Mouse (Mus musculus) spleen, postnatal 4 days (tissue): ENCODE measurements around the gene Fam78b.

Experiments used
- DNase-seq, 2 experiments: peaks; one replicate each; pipeline ENCODE4 v3.0.0; 2022; ENCODE audit warnings: low spot score in 2 of 2

The Fam78b gene

GRCm38 (mm10) chr1:167032046-167032648 is 30.9 kb downstream of the Fam78b start:
- DNase-seq, result no peak

GRCm38 (mm10) chr1:167034435-167034834 is 33.2 kb downstream of the Fam78b start:
- no peak for DNase-seq

DNA sequence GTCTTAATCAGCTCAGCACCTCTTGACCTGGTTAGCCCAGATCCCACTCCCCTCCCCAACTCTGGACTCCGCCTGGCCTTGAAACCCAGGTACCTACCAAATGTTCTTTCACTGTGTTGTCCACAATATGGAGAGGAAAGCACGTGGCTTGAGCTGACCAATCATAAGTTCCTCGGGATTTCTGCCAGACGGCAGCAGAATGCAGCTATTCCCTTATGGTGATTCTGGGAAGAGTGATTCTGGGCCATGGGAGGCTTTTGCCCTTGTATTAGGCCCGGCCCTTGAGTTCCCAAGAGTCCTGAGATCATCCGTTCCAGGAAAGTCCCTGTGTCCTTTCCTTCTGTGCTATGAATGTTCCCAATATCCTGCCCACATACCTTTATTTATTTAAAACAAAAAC is 41.3 kb downstream of the Fam78b start:
- no peak for DNase-seq

GRCm38 (mm10) chr1:167046169-167046927 is 45.1 kb downstream of the Fam78b start:
- no peak for DNase-seq

GRCm38 (mm10) chr1:167050859-167051258 is 49.6 kb downstream of the Fam78b start:
- no peak for DNase-seq

- no peak for DNase-seq
Observed at GRCm38 (mm10) chr1:167054029-167054428, 52.8 kb downstream of the Fam78b start.

DNA sequence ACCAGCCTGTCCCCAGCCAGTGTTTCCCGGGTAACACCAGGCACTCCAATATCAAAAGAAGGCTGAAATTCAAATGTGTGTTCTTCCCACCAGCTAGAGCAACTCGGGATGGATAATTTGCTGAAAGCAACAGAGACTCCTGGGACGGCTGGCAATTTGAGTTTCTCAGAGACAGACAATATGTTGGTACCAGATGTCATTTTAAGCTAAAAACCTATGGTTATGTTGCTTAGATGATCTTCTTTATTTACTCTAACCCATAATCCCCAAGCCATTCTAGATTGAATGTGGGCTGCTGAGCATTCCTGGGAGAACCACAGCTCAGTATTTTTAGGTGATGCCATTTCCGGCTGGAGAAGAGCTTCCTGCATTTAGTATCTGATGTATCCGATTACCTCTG is 56.3 kb downstream of the Fam78b start:
- no peak for DNase-seq

- no peak for DNase-seq
Observed at GRCm38 (mm10) chr1:167059550-167060285, 58.5 kb downstream of the Fam78b start.

DNA sequence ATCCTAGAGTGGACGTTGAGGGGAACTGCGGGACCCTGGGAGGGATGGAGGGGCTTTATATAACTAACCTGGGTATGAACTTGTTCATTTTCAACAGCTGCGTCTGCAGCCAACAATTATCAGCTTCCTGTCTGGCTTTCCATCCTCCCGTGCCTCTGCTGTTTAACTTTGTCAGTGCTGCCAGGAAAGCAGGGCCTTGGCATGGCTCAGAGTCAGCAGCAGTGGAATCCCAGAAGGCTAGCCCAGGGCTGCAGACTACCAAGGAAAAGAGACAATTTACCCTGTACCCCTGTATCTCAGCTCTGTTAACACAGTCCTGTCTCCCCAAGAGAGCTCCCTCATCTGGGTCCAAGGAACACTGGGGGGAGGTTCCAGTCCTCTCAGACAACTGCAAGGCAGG is 62.8 kb downstream of the Fam78b start:
- no peak for DNase-seq

DNA sequence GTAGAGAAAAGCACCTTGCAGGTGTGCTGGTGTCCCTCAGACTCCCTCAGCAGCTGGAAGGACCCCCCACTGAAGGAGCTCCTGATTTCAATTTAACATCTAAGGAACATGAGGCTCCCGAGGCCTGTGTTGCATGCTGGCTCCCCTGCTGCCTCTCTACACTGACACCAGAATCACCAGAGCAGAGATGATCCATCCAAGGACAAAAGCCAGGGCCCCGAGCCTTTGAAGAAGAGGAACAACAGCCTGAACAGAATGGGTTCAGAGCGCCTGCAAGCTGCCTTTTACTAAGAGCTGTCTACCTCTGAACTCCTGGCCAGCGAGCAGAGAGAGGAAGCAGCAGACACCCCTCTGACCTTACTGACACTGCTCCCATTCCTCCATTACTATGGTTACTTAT is 64.3 kb downstream of the Fam78b start:
- DNase-seq, result no peak

DNA sequence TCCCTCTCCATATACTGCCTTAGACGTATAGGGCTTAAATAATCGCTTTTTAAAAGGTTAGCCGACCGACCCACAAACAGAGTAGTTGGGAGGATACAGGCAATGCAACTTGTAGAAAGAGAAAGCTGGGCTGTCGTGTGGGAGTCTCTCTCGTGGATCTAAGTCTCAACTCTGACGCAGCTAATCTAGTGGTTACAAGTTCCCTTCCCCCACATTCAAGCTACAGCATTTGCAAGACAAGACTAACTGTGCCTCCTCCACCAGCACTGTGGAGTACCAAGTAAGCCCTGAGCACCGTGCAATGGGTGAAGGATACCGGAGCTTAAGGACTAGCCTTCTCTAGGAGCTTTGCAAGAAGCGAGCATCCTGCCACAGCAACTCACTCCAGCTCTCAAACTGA is 64.8 kb downstream of the Fam78b start:
- DNase-seq, result no peak

GRCm38 (mm10) chr1:167066933-167067341 is 65.7 kb downstream of the Fam78b start:
- no peak for DNase-seq

GRCm38 (mm10) chr1:167069741-167070140 is 68.5 kb downstream of the Fam78b start:
- DNase-seq, result no peak

DNA sequence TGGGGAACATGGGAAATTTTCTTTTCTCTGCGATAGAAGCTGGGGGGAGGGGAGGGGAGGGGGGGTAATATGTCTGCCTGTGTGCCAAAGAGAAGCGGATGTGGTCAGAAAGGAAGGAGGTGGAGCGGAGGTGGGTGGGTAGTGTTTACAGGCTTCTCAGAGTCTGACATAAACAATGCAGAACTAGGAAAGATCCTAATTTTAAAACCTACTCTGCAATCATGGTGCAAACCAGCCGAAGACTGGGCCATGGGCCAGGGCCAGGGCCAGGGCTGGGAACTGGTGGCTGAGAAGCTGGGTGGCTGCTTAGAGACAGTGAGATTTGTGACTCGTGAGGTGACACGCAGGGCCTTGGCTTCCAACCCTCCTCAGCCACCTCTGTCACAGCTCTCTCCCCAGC is 69.1 kb downstream of the Fam78b start:
- DNase-seq, result no peak

DNA sequence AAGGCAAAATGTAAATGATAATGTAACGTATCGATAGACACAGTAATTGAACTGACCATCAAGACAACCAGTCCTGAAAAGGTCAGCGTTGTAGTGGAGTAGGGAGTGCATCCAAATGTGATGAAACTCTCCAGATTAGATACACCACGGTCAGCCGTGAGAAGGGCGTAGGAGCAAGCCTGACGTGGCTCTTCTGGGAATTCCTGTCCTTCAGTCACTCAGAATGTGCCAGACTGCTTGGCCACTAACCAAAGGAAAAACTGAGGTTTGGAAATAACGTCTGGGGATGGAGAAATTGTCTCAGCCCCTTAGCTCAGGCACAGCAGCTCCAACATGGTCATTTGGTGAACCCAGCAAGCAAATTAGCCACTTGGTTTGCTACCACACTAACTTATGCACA is 74.5 kb downstream of the Fam78b start:
- no peak for DNase-seq

GRCm38 (mm10) chr1:167079476-167079875 is 78.3 kb downstream of the Fam78b start:
- no peak for DNase-seq

- no peak for DNase-seq
Observed at GRCm38 (mm10) chr1:167081946-167082345, 80.7 kb downstream of the Fam78b start.

DNA sequence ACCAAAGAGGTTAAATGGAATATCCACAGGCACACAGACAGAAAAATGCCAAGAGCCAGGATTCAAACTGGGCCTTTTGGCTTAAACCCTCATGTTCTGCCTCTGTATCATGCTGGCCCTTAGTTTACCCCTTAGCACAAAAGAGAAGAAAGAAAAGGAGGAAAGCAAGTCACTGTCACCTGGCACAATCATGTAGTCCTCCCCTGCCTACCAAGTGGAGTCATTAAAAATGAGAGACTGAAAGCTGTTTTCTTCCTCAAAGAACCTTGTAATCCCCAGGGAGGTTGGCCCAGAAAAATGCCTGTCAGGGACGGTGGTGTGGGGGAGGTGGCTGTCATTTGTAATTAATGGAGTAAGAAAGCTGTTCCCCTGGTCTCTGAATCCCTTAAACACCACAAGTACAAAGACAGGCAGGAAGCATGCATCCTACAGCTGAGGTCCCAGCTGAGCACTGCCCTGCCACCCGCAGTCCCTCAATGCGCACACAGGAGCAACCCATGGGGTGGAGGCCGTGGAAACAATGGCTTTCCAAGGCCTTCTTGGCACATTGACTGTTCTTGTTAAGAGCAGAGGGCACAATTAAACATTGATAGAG is 81.4 kb downstream of the Fam78b start:
- no peak for DNase-seq

- DNase-seq, result no peak
Observed at GRCm38 (mm10) chr1:167083181-167083580, 82.0 kb downstream of the Fam78b start.

- no peak for DNase-seq
Observed at GRCm38 (mm10) chr1:167084330-167084729, 83.1 kb downstream of the Fam78b start.

GRCm38 (mm10) chr1:167085461-167085860 is 84.2 kb downstream of the Fam78b start:
- no peak for DNase-seq

DNA sequence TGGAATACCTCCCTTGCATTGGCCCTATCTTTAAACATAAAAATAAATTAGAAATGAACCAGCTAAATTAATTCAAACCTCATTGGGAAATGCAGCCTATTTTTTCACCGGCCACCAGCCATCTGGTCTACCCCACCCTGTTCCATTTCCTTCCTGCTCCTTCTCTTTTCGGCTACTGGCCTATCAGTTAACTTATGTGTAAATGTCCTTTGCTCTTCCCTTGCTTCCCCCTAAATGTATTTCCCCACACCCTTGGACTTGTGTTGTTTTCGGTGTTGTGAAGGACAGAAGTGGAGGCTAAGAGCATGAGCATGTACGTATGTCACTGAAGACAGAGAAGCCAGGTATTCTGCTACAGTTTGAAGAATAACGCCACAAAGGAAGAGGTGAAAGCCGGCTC is 89.2 kb downstream of the Fam78b start:
- no peak for DNase-seq

GRCm38 (mm10) chr1:167093551-167093950 is 92.3 kb downstream of the Fam78b start:
- DNase-seq, result no peak
